Mouse (Mus musculus): ENCODE data around the gene Sez6l.

DNA sequence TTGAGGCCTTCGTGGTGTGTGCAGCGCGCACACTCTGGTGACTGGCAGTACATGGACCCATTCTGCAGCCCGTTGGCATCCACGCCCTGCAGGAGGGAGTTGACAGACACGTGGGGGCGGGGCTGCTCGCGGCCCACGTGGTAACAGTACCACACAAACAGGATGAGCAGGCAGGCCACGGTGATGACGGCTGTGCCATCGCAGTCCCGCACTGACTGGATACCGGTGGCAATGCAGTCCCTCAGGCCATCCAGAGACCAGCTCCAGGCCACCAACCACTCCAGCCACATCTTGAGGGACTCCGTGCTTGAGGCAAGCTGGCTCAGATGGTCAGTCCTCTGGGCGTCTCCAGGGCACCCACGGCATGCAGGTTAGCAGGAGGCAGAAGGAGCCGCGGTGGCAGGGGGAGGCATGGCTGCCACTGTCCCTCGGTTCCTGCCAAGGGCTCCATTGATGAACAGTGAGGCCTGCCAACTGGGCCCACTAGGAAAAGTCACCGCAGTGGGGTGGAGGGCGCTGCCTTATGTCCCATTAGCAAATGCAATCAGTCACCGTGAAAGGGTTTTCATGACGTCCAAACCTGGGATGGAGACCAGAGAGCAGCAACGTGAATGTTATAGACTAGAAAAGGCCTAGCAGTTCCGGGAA, 185.2 kb downstream of the Sez6l start:
- no peak for TF ChIP-seq POLR2A (IDR thresholded peaks at IDR 0.05; ENCODE audit: borderline replicate concordance, extremely low read depth, insufficient read depth, insufficient read length, poor library complexity, severe bottlenecking)
- no peak for TF ChIP-seq CTCF (IDR thresholded peaks at IDR 0.05; ENCODE audit: borderline replicate concordance, extremely low read depth, insufficient read depth, insufficient read length)
